Mouse (Mus musculus): ENCODE data around the gene Atxn1.

Atxn1 gene

GRCm38 (mm10) chr13:45966586-45966985 lies 1.8 kb upstream of the Atxn1 start:
- ChIA-PET CTCF (interaction anchor here (0.6 to 2.2 kb wide), 12 partner anchors 10 to 1289 kb away, joined by 3 to 19 read pairs (median 8); no protein-coding TSS in a partner anchor), POLR2A (interaction anchor here in 3 of 4 experiments (0.6 to 1.8 kb wide), 9 partner anchors 13 to 943 kb away, joined by 3 to 6 read pairs (median 3); no protein-coding TSS in a partner anchor)

GRCm38 (mm10) chr13:45965594-45966432 lies 1.0 kb upstream of the Atxn1 start:
- POLR2A ChIA-PET, result interaction anchor here in 3 of 4 experiments (0.6 to 1.9 kb wide), 9 partner anchors 13 to 222 kb away, joined by 3 to 6 read pairs (median 3); no protein-coding TSS in a partner anchor

GRCm38 (mm10) chr13:45964331-45964852 lies 416 bp downstream of the Atxn1 start:
- ChIA-PET POLR2A (interaction anchor here in 3 of 4 experiments (0.6 to 1.9 kb wide), 12 partner anchors 15 to 952 kb away, joined by 3 to 9 read pairs (median 3); no protein-coding TSS in a partner anchor), CTCF (interaction anchor here (0.6 to 2.0 kb wide), 10 partner anchors 12 to 726 kb away, joined by 3 to 8 read pairs (median 4); no protein-coding TSS in a partner anchor)

More at GRCm38 (mm10) chr13:45965594-45966432, 1.0 kb upstream of the Atxn1 start:
- CTCF ChIA-PET, result interaction anchor here in 3 of 4 experiments (0.6 to 2.2 kb wide), 8 partner anchors 11 to 977 kb away, joined by 3 to 12 read pairs (median 6); partner anchors contain the start of gene Rbm24 (in 1 of the 3)

DNA sequence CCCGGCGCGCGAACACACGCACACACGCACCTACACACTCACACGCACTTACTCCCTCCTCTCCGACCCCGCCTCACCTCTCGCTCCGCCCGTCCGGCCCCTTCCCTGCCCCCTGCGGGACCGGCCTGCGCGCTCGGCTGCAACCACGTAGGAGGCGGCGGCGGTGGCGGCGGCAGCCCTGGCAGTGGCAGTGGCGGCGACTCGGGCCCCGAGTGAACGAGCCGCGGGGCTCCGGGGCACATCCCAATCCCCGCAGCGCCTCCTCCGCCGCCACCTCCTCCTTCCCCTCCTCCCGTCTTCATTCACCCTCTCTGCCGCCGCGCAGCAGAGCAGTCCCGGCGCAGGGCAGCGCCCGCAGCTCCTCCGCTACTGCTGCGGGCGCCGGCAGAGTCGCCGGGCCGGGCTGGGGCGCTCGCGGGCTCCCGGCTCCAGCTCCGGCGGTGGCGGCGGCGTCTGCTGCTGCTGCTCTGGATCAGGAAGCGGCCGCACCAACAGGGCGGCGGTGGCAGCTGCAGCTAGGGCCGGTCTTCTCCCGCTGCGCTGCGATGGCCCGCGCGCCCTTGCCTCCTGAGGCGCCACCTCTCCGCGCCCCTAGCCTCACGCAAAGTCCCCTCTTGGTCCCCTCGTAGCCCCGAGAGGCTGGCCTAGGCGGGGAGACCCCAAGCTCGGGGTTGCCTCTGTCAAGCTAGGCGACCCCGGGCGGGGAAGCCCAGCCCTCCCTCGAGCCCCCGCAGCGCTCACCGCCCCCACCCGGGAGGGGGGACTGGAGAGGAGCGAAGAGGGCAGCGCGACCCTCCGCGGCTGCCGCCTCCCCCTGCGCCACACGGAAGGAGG lies 1.1 kb downstream of the Atxn1 start:
- ChIA-PET POLR2A (interaction anchor here in 2 of 4 experiments (0.5 to 1.9 kb wide), 8 partner anchors 10 to 156 kb away, joined by 3 to 6 read pairs (median 4); no protein-coding TSS in a partner anchor), CTCF (interaction anchor here in 2 of 4 experiments (0.7 to 2.0 kb wide), 4 partner anchors 11 to 95 kb away, joined by 3 to 7 read pairs (median 4); no protein-coding TSS in a partner anchor)

- POLR2A ChIA-PET, result interaction anchor here in 2 of 4 experiments (0.6 to 1.9 kb wide), 3 partner anchors 11 to 48 kb away, joined by 4 to 5 read pairs (median 4); no protein-coding TSS in a partner anchor
- CTCF ChIA-PET, result interaction anchor here in 2 of 4 experiments (0.6 to 1.7 kb wide), 4 partner anchors 12 to 14 kb away, joined by 3 to 9 read pairs (median 4); no protein-coding TSS in a partner anchor
These were observed 2.0 kb downstream of the Atxn1 start for GRCm38 (mm10) chr13:45962776-45963175.

DNA sequence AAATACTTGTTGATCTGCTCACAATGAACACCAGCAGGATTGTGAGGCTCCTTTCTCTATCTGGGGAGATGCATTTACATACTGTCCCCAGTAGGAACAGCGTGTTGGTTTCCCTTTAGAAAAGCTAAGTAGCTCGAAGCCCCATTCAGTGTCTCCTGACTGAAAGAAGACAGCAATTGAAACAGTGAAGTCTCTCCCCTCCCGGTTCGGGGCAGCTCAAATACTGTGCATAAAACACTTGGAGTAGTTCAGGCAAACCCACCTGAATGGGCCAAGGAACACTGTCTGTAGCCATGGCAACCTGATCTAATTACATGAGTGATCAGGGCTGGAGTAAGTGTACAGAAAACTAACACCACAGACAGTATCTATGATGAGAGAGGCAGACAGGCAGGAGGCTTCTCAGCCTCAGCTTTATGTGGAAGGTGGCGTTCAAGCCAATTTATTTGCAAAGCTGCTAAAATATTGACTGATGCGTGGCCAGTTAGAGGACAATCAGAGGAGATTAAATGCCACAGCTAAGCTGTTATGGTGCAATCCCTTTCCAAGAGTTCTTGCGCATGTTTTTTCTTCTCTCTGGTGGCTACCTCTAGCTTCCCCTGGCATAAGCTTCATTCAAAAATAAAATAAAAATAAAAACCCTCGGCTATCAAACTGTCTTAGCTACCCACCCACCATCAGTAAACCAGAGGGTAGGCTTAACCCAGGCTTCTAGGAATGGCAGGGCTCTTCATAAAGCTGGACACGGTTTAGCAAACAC lies 2.8 kb downstream of the Atxn1 start:
- ChIA-PET POLR2A (interaction anchor here in 3 of 4 experiments (0.6 to 1.9 kb wide), 11 partner anchors 9 to 338 kb away, joined by 3 to 5 read pairs (median 3); no protein-coding TSS in a partner anchor), CTCF (interaction anchor here in 3 of 4 experiments (0.6 to 1.7 kb wide), 6 partner anchors 10 to 422 kb away, joined by 3 to 9 read pairs (median 4); no protein-coding TSS in a partner anchor)

DNA sequence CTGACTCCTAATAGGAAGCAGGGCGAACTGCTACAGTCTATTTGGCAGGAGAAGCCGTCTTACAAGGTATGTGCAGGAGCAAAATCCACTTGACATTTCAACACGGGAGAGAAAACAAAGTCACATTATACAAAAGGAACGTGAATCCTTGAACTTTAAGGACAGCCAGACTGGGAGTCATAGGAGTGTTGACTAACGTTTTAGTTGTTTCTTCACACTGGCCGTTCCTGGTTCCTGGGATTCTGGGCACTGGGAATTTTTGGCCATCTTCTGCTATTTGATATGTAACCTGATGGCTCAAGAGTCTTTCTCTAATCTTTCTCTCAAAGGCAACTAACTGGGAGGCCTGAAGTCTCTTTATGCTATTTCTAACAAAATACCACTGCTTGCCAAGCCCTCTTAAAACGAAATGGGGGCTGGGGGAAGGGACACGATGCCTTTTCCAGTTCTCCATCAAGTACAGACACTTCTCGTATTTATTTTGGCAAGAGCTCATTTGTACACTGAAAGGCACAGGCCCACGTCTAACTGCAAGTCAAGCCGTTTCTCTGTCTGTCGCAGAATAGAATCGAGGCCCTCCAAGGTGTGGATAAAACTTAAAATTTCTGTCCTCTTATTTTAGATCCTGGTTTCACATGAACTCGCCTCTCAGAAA lies 4.4 kb downstream of the Atxn1 start:
- POLR2A ChIA-PET, result interaction anchor here in 1 of 4 experiments (1.1 to 1.6 kb wide), 3 partner anchors 11 to 19 kb away, joined by 3 to 5 read pairs (median 3); no protein-coding TSS in a partner anchor
- CTCF ChIA-PET, result interaction anchor here in 2 of 4 experiments (1.1 to 1.2 kb wide), 2 partner anchors 16 to 421 kb away, joined by 3 read pairs; no protein-coding TSS in a partner anchor

- CTCF ChIA-PET, result interaction anchor here in 1 of 4 experiments (0.5 kb wide), 1 partner anchor 1224 kb away, joined by 4 read pairs; no protein-coding TSS in a partner anchor
- POLR2A ChIA-PET, result no interaction called here
These were observed 6.5 kb downstream of the Atxn1 start for GRCm38 (mm10) chr13:45958306-45958705.

DNA sequence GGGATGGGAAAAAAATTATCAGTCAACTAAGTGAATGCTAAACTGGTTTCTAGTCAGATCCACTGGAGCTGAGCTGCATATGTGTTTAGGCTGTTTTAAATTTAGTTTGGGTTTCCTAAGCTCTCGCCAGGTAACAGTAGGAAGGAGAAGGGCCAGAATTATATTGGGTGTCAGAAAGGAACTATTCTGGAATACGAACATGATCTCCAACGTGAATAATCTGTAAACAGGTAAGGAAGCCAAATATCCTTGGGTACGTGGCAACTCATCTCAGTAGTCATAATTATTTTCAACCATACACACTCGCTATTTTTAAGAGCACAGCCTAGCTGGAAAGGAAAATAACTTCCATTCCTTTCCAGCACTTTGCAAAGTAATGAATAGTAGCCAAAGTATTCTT lies 7.2 kb downstream of the Atxn1 start:
- ChIA-PET CTCF (interaction anchor here in 1 of 4 experiments (0.5 kb wide), 1 partner anchor 1224 kb away, joined by 4 read pairs; no protein-coding TSS in a partner anchor), POLR2A (no interaction called here)

DNA sequence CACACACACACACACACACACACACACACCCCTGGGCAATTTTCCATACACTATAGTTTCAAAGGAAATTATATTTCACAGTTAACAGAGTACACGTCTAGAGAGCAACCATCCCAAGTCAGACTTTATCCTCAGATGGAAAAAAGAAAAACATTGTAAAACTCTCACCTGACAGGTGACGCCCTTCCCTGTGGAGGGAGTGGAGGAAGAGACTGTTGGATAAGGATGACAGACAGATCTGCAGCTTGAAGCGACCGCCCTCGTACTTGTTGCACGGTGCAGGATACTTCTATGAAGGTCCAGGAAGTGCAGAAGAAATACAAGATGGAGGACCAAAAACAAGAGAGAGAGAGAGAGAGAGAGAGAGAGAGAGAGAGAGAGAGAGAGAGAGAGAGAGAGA lies 8.5 kb downstream of the Atxn1 start:
- CTCF ChIA-PET, result no interaction called here
- POLR2A ChIA-PET, result interaction anchor here in 1 of 4 experiments (0.6 to 1.0 kb wide), 3 partner anchors 32 to 148 kb away, joined by 3 to 4 read pairs (median 3); no protein-coding TSS in a partner anchor

GRCm38 (mm10) chr13:45955370-45956055 lies 9.3 kb downstream of the Atxn1 start:
- CTCF ChIA-PET, result no interaction called here

GRCm38 (mm10) chr13:45953098-45953497 lies 11.7 kb downstream of the Atxn1 start:
- CTCF ChIA-PET, result interaction anchor here in 1 of 4 experiments (0.6 kb wide), 1 partner anchor 370 kb away, joined by 4 read pairs; no protein-coding TSS in a partner anchor
- POLR2A ChIA-PET, result interaction anchor here in 1 of 4 experiments (0.7 kb wide), 1 partner anchor 1838 kb away, joined by 3 read pairs; no protein-coding TSS in a partner anchor

More at GRCm38 (mm10) chr13:45955370-45956055, 9.3 kb downstream of the Atxn1 start:
- POLR2A ChIA-PET, result interaction anchor here in 1 of 4 experiments (0.7 kb wide), 1 partner anchor 31 kb away, joined by 3 read pairs; no protein-coding TSS in a partner anchor

GRCm38 (mm10) chr13:45951071-45951645 lies 13.7 kb downstream of the Atxn1 start:
- ChIA-PET POLR2A (interaction anchor here in 1 of 4 experiments (1.4 kb wide), 1 partner anchor 16 kb away, joined by 3 read pairs; no protein-coding TSS in a partner anchor), CTCF (interaction anchor here in 1 of 4 experiments (0.6 kb wide), 1 partner anchor 11 kb away, joined by 4 read pairs; no protein-coding TSS in a partner anchor)

GRCm38 (mm10) chr13:45950355-45950861 lies 14.4 kb downstream of the Atxn1 start:
- POLR2A ChIA-PET, result interaction anchor here in 1 of 4 experiments (1.4 kb wide), 1 partner anchor 15 kb away, joined by 3 read pairs; no protein-coding TSS in a partner anchor
- CTCF ChIA-PET, result no interaction called here

GRCm38 (mm10) chr13:45946136-45946535 lies 18.7 kb downstream of the Atxn1 start:
- POLR2A ChIA-PET, result interaction anchor here in 1 of 4 experiments (0.6 kb wide), 1 partner anchor 351 kb away, joined by 3 read pairs; no protein-coding TSS in a partner anchor
- CTCF ChIA-PET, result interaction anchor here in 1 of 4 experiments (1.4 kb wide), 1 partner anchor 31 kb away, joined by 3 read pairs; no protein-coding TSS in a partner anchor

Measured in embryonic stem cell, embryonic (primary cell).